Mouse (Mus musculus): ENCODE results near the gene Eepd1. TPM values are rescaled to one million over a fixed set of nuclear protein-coding genes. Genes with fewer than 3 reads are reported as not detected.

Eepd1 gene
- polyA plus RNA-seq, 1 experiment from 2014 or later = 12.3 TPM

DNA sequence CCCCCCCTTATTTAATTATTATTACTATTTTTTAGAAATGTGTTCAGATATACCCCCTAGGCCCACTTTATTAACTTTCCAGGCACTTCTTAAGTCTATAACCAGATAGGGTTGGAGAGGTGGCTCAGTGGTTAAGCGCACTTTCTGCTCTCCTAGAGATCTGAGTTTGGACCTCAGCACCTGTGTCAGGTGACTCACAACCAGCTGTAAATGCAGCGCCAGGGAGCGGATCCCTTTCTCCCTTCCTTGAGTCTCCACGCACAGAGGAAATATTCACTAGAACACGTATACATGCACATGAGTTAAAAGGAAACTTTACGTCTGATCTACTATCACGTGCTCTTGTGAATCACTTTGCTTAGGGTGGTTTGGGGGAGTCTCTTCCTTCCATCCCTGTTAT lies 88.7 kb downstream of the Eepd1 start:
- no peak overlapping the region for H3K9ac ChIP-seq (ENCODE audit: low read length)
- WGBS = 93% methylated on average over 7 of the region's 7 CpGs
- no peaks in the 10 kb centered on the region for H3K27me3 ChIP-seq (ENCODE audit: control insufficient read depth, insufficient read depth, low read length)
- no peaks in the 10 kb centered on the region for H3K36me3 ChIP-seq (ENCODE audit: control insufficient read depth, insufficient read depth, low read length)
- H3K27ac ChIP-seq (ENCODE audit: low read depth, low read length) = no peak overlapping the region
- no peak overlapping the region for H3K4me2 ChIP-seq (ENCODE audit: low read depth)
- H3K4me1 ChIP-seq (ENCODE audit: control insufficient read depth, insufficient read depth, low read length) = 0 out of 2 replicates have a peak, but pooled peaks cover 2% of the 10 kb centered on the region
- H3K9me3 ChIP-seq (ENCODE audit: control insufficient read depth, low read length) = no peaks in the 10 kb centered on the region
- no peak for ATAC-seq (ENCODE audit: insufficient read depth, low FRiP score, low TSS enrichment)
- no peak for DNase-seq (ENCODE audit: low spot score)
- H3K4me3 ChIP-seq (ENCODE audit: low read depth, low read length) = no peak overlapping the region

DNA sequence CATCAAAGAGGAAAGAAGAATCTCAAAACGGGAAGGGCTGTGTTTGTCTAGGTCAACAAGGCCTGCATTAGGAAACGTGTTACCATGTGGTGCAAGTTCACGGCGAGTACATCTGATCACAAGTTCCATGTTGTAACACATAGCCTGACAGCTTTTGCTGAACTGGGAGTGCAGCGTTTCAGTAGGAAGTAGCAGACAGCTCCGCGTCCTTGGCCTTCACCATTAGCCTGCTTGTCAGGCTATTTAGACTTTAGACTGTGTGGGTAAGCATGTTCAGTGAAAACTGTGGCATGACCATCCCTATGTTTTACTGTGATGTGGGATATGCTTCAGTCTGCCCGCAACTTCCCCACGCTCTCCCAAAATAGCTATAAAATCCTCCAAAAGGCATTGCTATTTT lies 89.1 kb downstream of the Eepd1 start:
- no peaks in the 10 kb centered on the region for H3K36me3 ChIP-seq (ENCODE audit: control insufficient read depth, insufficient read depth, low read length)
- H3K27me3 ChIP-seq (ENCODE audit: control insufficient read depth, insufficient read depth, low read length) = no peaks in the 10 kb centered on the region
- no peak overlapping the region for H3K4me3 ChIP-seq (ENCODE audit: low read depth, low read length)
- DNase-seq (ENCODE audit: low spot score) = no peak
- no peak overlapping the region for H3K27ac ChIP-seq (ENCODE audit: low read depth, low read length)
- no peak for ATAC-seq (ENCODE audit: insufficient read depth, low FRiP score, low TSS enrichment)
- WGBS = 80% methylated on average over 9 of the region's 9 CpGs
- H3K9ac ChIP-seq (ENCODE audit: low read length) = no peak overlapping the region
- no peak overlapping the region for H3K4me2 ChIP-seq (ENCODE audit: low read depth)
- no peaks in the 10 kb centered on the region for H3K9me3 ChIP-seq (ENCODE audit: control insufficient read depth, low read length)
- 0 out of 2 replicates have a peak, but pooled peaks cover 2% of the 10 kb centered on the region for H3K4me1 ChIP-seq (ENCODE audit: control insufficient read depth, insufficient read depth, low read length)

DNA sequence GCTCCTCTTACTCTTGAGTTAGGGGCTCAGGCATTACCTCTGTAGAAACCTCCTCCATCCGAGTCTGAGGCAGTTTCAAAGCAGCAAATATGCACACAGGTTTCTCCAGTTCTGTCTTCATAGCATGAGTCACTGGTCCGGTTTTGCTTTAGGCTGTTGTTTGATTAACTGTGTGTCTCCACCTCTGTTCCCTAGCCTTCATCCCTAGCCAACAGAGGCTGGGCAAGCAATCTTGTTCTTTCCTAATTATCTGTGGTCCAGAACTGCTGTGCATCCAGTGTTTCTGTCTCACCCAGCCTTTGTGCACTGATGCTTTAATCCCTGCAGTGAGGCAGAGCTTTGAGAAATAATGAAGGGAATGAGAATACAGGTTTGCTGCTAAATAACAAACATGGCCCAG lies 90.0 kb downstream of the Eepd1 start:
- Histone ChIP-seq H3K4me3 (ENCODE audit: low read depth, low read length) (no peak overlapping the region), H3K4me1 (ENCODE audit: control insufficient read depth, insufficient read depth, low read length) (0 out of 2 replicates have a peak, but pooled peaks cover 2% of the 10 kb centered on the region), H3K27ac (ENCODE audit: low read depth, low read length) (no peak overlapping the region), H3K9me3 (ENCODE audit: control insufficient read depth, low read length) (no peaks in the 10 kb centered on the region), H3K9ac (ENCODE audit: low read length) (0 out of 2 replicates have a peak overlapping the region, but pooled peaks have one; percentile 10), H3K4me2 (ENCODE audit: low read depth) (no peak overlapping the region), H3K27me3 (ENCODE audit: control insufficient read depth, insufficient read depth, low read length) (no peaks in the 10 kb centered on the region), H3K36me3 (ENCODE audit: control insufficient read depth, insufficient read depth, low read length) (no peaks in the 10 kb centered on the region)
- ATAC-seq (ENCODE audit: insufficient read depth, low FRiP score, low TSS enrichment) (no peak), DNase-seq (ENCODE audit: low spot score) (no peak)
- WGBS = 68% methylated on average over 2 of the region's 2 CpGs

DNA sequence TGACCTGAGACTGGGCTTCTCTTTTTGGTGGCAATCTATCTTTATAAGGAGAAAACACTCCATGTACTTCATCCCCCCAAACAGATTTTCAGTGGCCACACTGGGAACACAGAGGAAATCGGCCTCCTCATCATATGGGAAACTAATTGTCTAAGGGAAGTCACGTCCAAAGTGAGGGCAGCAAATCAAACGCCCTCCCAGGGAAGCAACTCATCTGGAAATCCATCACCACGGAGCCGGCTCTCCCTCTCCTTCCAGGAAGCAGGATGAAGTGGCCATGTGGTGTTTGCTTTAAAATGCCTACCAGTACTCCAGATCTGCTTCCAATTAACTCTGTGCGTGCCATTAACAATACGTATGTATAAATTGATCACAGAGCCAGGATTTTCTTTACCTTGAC lies 92.4 kb downstream of the Eepd1 start:
- Histone ChIP-seq H3K9me3 (ENCODE audit: control insufficient read depth, low read length) (no peaks in the 10 kb centered on the region), H3K36me3 (ENCODE audit: control insufficient read depth, insufficient read depth, low read length) (no peaks in the 10 kb centered on the region), H3K9ac (ENCODE audit: low read length) (no peak overlapping the region), H3K27ac (ENCODE audit: low read depth, low read length) (no peak overlapping the region), H3K4me1 (ENCODE audit: control insufficient read depth, insufficient read depth, low read length) (0 out of 2 replicates have a peak, but pooled peaks cover 2% of the 10 kb centered on the region), H3K4me3 (ENCODE audit: low read depth, low read length) (no peak overlapping the region), H3K27me3 (ENCODE audit: control insufficient read depth, insufficient read depth, low read length) (no peaks in the 10 kb centered on the region), H3K4me2 (ENCODE audit: low read depth) (no peak overlapping the region)
- DNase-seq (ENCODE audit: low spot score) = peak; percentile 36
- 48% methylated on average over 7 of the region's 7 CpGs for WGBS
- ATAC-seq (ENCODE audit: insufficient read depth, low FRiP score, low TSS enrichment) = no peak

DNA sequence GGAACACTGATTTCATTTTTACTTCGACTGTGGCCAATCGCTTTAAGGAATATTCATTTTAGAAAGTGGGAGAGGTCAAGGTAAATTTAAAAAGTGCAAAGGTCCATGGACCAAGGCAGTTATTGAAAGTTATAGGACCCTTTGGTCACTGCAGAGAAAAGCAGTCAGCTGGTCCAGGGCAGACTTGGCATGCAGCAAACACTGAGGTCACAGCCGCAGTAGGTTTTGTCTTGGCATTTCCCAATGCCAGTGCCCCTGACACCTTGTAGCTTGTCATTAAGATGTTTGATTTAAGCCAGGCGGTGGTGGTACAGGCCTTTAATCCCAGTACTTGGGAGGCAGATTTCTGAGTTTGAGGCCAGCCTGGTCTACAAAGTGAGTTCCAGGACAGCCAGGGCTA lies 92.8 kb downstream of the Eepd1 start:
- Histone ChIP-seq H3K27me3 (ENCODE audit: control insufficient read depth, insufficient read depth, low read length) (no peaks in the 10 kb centered on the region), H3K9ac (ENCODE audit: low read length) (no peak overlapping the region), H3K36me3 (ENCODE audit: control insufficient read depth, insufficient read depth, low read length) (no peaks in the 10 kb centered on the region), H3K4me3 (ENCODE audit: low read depth, low read length) (no peak overlapping the region), H3K4me2 (ENCODE audit: low read depth) (no peak overlapping the region), H3K9me3 (ENCODE audit: control insufficient read depth, low read length) (no peaks in the 10 kb centered on the region), H3K4me1 (ENCODE audit: control insufficient read depth, insufficient read depth, low read length) (0 out of 2 replicates have a peak, but pooled peaks cover 2% of the 10 kb centered on the region), H3K27ac (ENCODE audit: low read depth, low read length) (no peak overlapping the region)
- ATAC-seq (ENCODE audit: insufficient read depth, low FRiP score, low TSS enrichment) (no peak), DNase-seq (ENCODE audit: low spot score) (no peak)
- WGBS = 72% methylated on average over 4 of the region's 4 CpGs

DNA sequence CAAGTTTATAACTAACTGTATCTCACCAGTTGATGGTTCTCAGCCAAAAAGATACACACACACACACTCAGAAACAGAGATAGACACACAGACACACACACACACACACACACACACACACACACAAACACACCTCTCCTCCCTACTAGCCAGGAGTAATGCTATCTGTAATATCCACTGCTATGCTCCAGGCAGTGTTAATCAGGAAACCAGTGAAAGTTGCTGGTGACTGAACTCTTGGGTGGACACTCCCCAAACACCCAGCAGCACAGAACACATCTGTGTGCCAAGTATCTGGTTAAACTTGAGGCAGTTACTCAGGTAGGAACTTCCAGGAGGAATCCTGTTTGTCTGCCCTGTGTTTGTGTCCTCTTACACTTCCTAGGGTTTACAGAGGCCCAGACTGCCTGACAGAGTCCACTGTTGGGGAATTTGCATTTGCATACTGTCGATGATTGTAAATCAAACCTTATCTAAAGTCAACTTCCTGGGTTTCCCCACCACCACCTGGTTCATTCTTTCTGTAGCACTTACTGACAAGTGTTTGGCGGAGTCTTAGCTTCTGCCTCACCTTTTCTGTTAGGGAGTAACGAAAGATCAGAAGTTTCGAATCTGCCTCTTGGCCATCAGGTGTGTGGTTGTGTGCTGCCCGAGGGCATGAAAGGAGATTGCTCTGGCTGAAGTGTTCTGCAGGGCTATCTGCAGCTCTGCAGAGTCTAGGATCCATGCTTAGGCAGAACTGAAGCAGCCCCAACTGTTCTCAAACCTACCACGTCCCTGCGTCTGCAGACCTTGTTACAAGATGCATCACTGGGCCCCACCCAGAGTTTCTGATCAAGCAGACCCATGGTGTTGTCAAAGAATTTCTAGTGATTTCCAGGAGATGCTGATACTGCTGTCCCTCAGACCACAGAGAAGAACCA lies 97.6 kb downstream of the Eepd1 start:
- H3K9ac ChIP-seq (ENCODE audit: low read length) = no peak overlapping the region
- H3K36me3 ChIP-seq (ENCODE audit: control insufficient read depth, insufficient read depth, low read length) = no peaks in the 10 kb centered on the region
- no peaks in the 10 kb centered on the region for H3K9me3 ChIP-seq (ENCODE audit: control insufficient read depth, low read length)
- no peak for DNase-seq (ENCODE audit: low spot score)
- no peak overlapping the region for H3K4me3 ChIP-seq (ENCODE audit: low read depth, low read length)
- 87% methylated on average over 7 of the region's 7 CpGs for WGBS
- ATAC-seq (ENCODE audit: insufficient read depth, low FRiP score, low TSS enrichment) = no peak
- no peak overlapping the region for H3K27ac ChIP-seq (ENCODE audit: low read depth, low read length)
- no peaks in the 10 kb centered on the region for H3K4me1 ChIP-seq (ENCODE audit: control insufficient read depth, insufficient read depth, low read length)
- H3K27me3 ChIP-seq (ENCODE audit: control insufficient read depth, insufficient read depth, low read length) = no peaks in the 10 kb centered on the region
- H3K4me2 ChIP-seq (ENCODE audit: low read depth) = no peak overlapping the region

DNA sequence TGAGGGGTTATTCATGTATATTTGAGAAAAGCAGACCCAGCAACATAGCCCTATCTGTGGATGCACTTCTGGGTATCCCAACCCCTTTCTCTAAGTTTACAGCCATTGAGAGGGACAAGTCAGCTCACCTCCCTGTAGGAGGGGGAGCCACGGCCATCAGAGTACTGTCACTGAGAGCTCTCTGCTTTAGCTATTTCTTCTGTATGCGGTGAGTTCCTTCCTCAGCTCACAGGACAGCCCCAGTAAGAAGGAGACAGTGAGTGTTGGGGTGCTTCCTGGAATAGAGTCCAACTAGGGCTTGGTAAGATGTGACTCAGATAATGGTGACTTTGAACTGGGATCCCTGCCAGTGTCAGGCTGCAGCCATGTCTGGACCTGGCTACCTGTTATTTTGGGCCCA lies 102.3 kb downstream of the Eepd1 start:
- Histone ChIP-seq H3K36me3 (ENCODE audit: control insufficient read depth, insufficient read depth, low read length) (no peaks in the 10 kb centered on the region), H3K27me3 (ENCODE audit: control insufficient read depth, insufficient read depth, low read length) (no peaks in the 10 kb centered on the region), H3K9me3 (ENCODE audit: control insufficient read depth, low read length) (no peaks in the 10 kb centered on the region), H3K4me1 (ENCODE audit: control insufficient read depth, insufficient read depth, low read length) (no peaks in the 10 kb centered on the region), H3K4me3 (ENCODE audit: low read depth, low read length) (no peak overlapping the region), H3K9ac (ENCODE audit: low read length) (no peak overlapping the region), H3K27ac (ENCODE audit: low read depth, low read length) (no peak overlapping the region), H3K4me2 (ENCODE audit: low read depth) (no peak overlapping the region)
- DNase-seq (ENCODE audit: low spot score) (no peak), ATAC-seq (ENCODE audit: insufficient read depth, low FRiP score, low TSS enrichment) (no peak)
- 94% methylated on average over 2 of the region's 2 CpGs for WGBS

DNA sequence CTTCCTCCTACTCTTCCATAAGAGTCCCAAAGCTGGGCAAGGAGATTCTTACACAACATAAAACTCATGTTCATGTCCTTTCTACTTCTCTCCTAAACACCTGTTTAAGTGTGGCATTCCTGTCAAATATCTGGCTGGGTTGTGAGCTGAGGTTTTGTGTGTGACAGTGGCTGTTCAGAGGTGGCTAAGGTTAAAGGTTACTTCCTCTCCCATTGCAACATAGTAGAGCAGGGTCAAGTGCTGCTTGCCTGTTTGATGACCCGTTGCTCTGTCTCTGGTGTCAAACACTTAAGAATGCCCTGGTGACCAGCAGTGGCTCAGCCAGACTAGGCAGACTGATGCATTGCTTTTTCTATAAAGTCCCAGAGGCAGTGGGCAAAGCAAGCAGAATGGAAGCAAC lies 104.3 kb downstream of the Eepd1 start:
- ATAC-seq (ENCODE audit: insufficient read depth, low FRiP score, low TSS enrichment) (no peak), DNase-seq (ENCODE audit: low spot score) (no peak)
- no peaks in the 10 kb centered on the region for H3K27me3 ChIP-seq (ENCODE audit: control insufficient read depth, insufficient read depth, low read length)
- H3K4me3 ChIP-seq (ENCODE audit: low read depth, low read length) = no peak overlapping the region
- no peaks in the 10 kb centered on the region for H3K36me3 ChIP-seq (ENCODE audit: control insufficient read depth, insufficient read depth, low read length)
- WGBS = 55% methylated on average over 1 of the region's 1 CpGs
- no peak overlapping the region for H3K9ac ChIP-seq (ENCODE audit: low read length)
- no peaks in the 10 kb centered on the region for H3K9me3 ChIP-seq (ENCODE audit: control insufficient read depth, low read length)
- H3K27ac ChIP-seq (ENCODE audit: low read depth, low read length) = no peak overlapping the region
- H3K4me2 ChIP-seq (ENCODE audit: low read depth) = no peak overlapping the region
- H3K4me1 ChIP-seq (ENCODE audit: control insufficient read depth, insufficient read depth, low read length) = no peaks in the 10 kb centered on the region

DNA sequence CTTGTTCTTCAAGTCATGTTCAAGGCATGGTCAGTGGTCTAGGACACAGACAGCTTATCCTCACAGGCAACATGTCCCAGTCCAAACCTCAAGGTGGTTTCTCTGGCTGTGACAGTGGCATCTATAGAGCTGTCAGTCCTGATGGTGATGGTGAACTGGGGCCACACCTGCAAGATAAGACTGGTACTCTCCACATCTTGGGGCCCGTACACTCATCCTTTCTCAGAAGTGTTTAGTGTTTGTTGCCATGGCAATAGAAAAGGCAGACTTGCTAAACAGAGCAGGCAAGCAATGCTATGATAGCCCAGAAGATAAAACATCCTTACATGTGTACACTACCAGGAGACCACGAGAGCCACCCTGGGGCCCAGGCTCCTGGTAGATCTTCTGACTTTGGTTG lies 107.2 kb downstream of the Eepd1 start:
- no peaks in the 10 kb centered on the region for H3K27me3 ChIP-seq (ENCODE audit: control insufficient read depth, insufficient read depth, low read length)
- H3K36me3 ChIP-seq (ENCODE audit: control insufficient read depth, insufficient read depth, low read length) = no peaks in the 10 kb centered on the region
- no peak overlapping the region for H3K27ac ChIP-seq (ENCODE audit: low read depth, low read length)
- DNase-seq (ENCODE audit: low spot score) (no peak), ATAC-seq (ENCODE audit: insufficient read depth, low FRiP score, low TSS enrichment) (no peak)
- H3K9ac ChIP-seq (ENCODE audit: low read length) = no peak overlapping the region
- WGBS = 93% methylated on average over 2 of the region's 2 CpGs
- H3K4me3 ChIP-seq (ENCODE audit: low read depth, low read length) = no peak overlapping the region
- H3K4me2 ChIP-seq (ENCODE audit: low read depth) = no peak overlapping the region
- H3K4me1 ChIP-seq (ENCODE audit: control insufficient read depth, insufficient read depth, low read length) = no peaks in the 10 kb centered on the region
- H3K9me3 ChIP-seq (ENCODE audit: control insufficient read depth, low read length) = no peaks in the 10 kb centered on the region

Measured in neural tube, embryonic 11.5 days (tissue).